Mouse (Mus musculus) testis, adult 2 months (tissue): ENCODE data around the gene Lkaaear1.

Experiments
- CTCF ChIP-seq: fragments of 200-500 bp; IDR thresholded peaks from 2 replicates; pipeline ENCODE4 v1.5.1; 2012; ENCODE audit warnings: low read depth, mild to moderate bottlenecking, inconsistent platforms, low read length, moderate library complexity; ENCODE audit not compliant: control insufficient read depth, insufficient read depth, insufficient replicate concordance
- POLR2A ChIP-seq: fragments of 200-500 bp; IDR thresholded peaks from 2 replicates; pipeline ENCODE4 v1.6.1; 2012; ENCODE audit warnings: low read depth, mild to moderate bottlenecking, inconsistent platforms, low read length, moderate library complexity; ENCODE audit not compliant: control insufficient read depth

GRCm38 (mm10) chr2:181716991-181717390 is 18.7 kb upstream of the Lkaaear1 start:
- no peak for TF ChIP-seq CTCF
- no peak for TF ChIP-seq POLR2A
